In genomic region chr10:61879427-61879826, GRCm38 (mm10) we compare ENCODE assay signal across 10 mouse cellular contexts.
DNase-seq lines count a peak whose midpoint lies in the region; ATAC-seq and TF ChIP-seq lines count a peak whose summit lies in the region.
"Had no signal": no experiment of that assay in that cellular context is flagged by ENCODE, and none has a peak within 500 bp of the region (broad histone marks: within the 10 kb centered on the region; RNA-seq: fewer than 3 reads in every experiment).

No protein-coding gene starts in this region.

- 6% methylated on average over 4 of the region's 4 CpGs for WGBS in intestine, embryonic 14.5 days
- 22% methylated on average over 4 of the region's 4 CpGs for WGBS in intestine, postnatal 0 days

- no peak overlapping the region for H3K9ac ChIP-seq in intestine, embryonic 14.5 days (ENCODE audit: low read length)
- H3K9ac ChIP-seq in intestine, postnatal 0 days (ENCODE audit: low read depth, low read length) = no peak overlapping the region
- H3K9ac ChIP-seq: liver, embryonic 13.5 days had no signal

- TF ChIP-seq CTCF in intestine, postnatal 0 days (IDR thresholded peaks at IDR 0.05; ENCODE audit: low read depth) = no peak

- 0 out of 2 replicates have a peak overlapping the region, but pooled peaks have one; percentile 11 for H3K27ac ChIP-seq in intestine, embryonic 14.5 days (ENCODE audit: low read depth)
- no peak overlapping the region for H3K27ac ChIP-seq in intestine, postnatal 0 days (ENCODE audit: low read depth, low read length)
- H3K27ac ChIP-seq: embryonic facial prominence, embryonic 13.5 days; liver, embryonic 13.5 days had no signal

- DNase-seq in intestine, embryonic 14.5 days (ENCODE audit: low spot score) = peak; percentile 60
- DNase-seq in adrenal gland, postnatal 25 days = peak; percentile 26
- peak; percentile 36 for DNase-seq in kidney, adult 11 months
- peak; percentile 30 for DNase-seq in lung, postnatal 25 days (ENCODE audit: low spot score)
- DNase-seq in thymus, postnatal 14 days = no peak
- no peak for DNase-seq in cerebellum, adult 11 months
- DNase-seq in T-cell, adult 2 months (ENCODE audit: low spot score) = no peak
- DNase-seq: liver, embryonic 13.5 days had no signal

- H3K4me2 ChIP-seq in intestine, embryonic 14.5 days (ENCODE audit: low read length) = 0 out of 2 replicates have a peak overlapping the region, but pooled peaks have one; percentile 2
- H3K4me2 ChIP-seq in intestine, postnatal 0 days (replicated peaks; ENCODE audit: low read depth) = no peak overlapping the region
- H3K4me2 ChIP-seq: embryonic facial prominence, embryonic 13.5 days; liver, embryonic 13.5 days had no signal

- peaks cover 15% of the 10 kb centered on the region for H3K4me1 ChIP-seq in intestine, embryonic 14.5 days (replicated peaks; ENCODE audit: control insufficient read depth, insufficient read depth, low read length)
- H3K4me1 ChIP-seq in intestine, postnatal 0 days (replicated peaks; ENCODE audit: control insufficient read depth, insufficient read depth, low read length) = no peaks in the 10 kb centered on the region
- H3K4me1 ChIP-seq: liver, embryonic 13.5 days had no signal

- ATAC-seq in intestine, embryonic 14.5 days (replicated peaks; ENCODE audit: low FRiP score, low TSS enrichment, low read depth) = no peak
- no peak for ATAC-seq in intestine, postnatal 0 days

- H3K9me3 ChIP-seq in intestine, embryonic 14.5 days (ENCODE audit: control insufficient read depth, low read length) = no peaks in the 10 kb centered on the region
- no peaks in the 10 kb centered on the region for H3K9me3 ChIP-seq in intestine, postnatal 0 days (ENCODE audit: control insufficient read depth)
- H3K9me3 ChIP-seq: embryonic facial prominence, embryonic 13.5 days; liver, embryonic 13.5 days had no signal

- no peaks in the 10 kb centered on the region for H3K27me3 ChIP-seq in intestine, embryonic 14.5 days (replicated peaks; ENCODE audit: control insufficient read depth, insufficient read depth, low read length)
- 0 out of 2 replicates have a peak, but pooled peaks cover 3% of the 10 kb centered on the region for H3K27me3 ChIP-seq in intestine, postnatal 0 days (replicated peaks; ENCODE audit: control insufficient read depth, insufficient read depth, low read length)
- H3K27me3 ChIP-seq: liver, embryonic 13.5 days had no signal

- no peak overlapping the region for H3K4me3 ChIP-seq in intestine, embryonic 14.5 days (ENCODE audit: low read depth, low read length)
- no peak overlapping the region for H3K4me3 ChIP-seq in intestine, postnatal 0 days (ENCODE audit: low read depth, low read length)
- H3K4me3 ChIP-seq: embryonic facial prominence, embryonic 13.5 days; liver, embryonic 13.5 days had no signal

- H3K36me3 ChIP-seq in intestine, embryonic 14.5 days (ENCODE audit: control insufficient read depth, insufficient read depth, low read length) = no peaks in the 10 kb centered on the region
- no peaks in the 10 kb centered on the region for H3K36me3 ChIP-seq in intestine, postnatal 0 days (ENCODE audit: control insufficient read depth, insufficient read depth)
- H3K36me3 ChIP-seq: embryonic facial prominence, embryonic 13.5 days; liver, embryonic 13.5 days had no signal

Comparison
In these comparisons a context has a peak if more than half of its experiments do, and no peak if none do; other contexts are left out.
1. DNase-seq: peak in intestine, embryonic 14.5 days (single experiment), adrenal gland, postnatal 25 days (single experiment), kidney, adult 11 months (single experiment) and lung, postnatal 25 days (single experiment); none in thymus, postnatal 14 days (single experiment), cerebellum, adult 11 months (single experiment) and T-cell, adult 2 months (single experiment).